In the genomic region with DNA sequence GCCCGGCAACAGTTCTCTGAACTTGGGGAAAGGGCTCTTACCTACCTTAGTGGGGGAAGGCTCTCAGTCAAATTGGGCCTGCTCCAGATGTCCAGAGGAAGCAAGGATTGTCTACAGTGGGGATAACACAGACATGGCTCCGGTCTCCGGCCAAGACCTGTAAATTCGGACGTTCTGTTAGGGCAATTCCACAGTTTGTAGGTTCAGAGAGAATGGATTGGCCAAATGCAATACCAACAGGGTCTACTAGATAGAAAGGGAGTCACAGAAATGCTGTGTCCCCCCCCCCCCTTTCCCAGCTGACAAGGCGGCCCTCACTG, we compare ENCODE assay signal across 8 mouse cellular contexts. TPM values are rescaled to one million over a fixed set of nuclear protein-coding genes. Genes with fewer than 3 reads are reported as not detected.
A peak's percentile ranks its signal among the peaks of the same experiment; 100 is the strongest.
DNase-seq lines count a peak whose midpoint lies in the region; ATAC-seq and TF ChIP-seq lines count a peak whose summit lies in the region.

No protein-coding gene starts in this region.

- peak overlapping the region; percentile 100 for H3K9ac ChIP-seq in hindbrain, embryonic 12.5 days
- H3K9ac ChIP-seq in midbrain, embryonic 12.5 days (replicated peaks), result peak overlapping the region; percentile 100

- no peaks in the 10 kb centered on the region for H3K27me3 ChIP-seq in kidney, adult 2 months (replicated peaks; ENCODE audit: control insufficient read depth, insufficient read depth, low read length)
- no peaks in the 10 kb centered on the region for H3K27me3 ChIP-seq in hindbrain, embryonic 12.5 days
- H3K27me3 ChIP-seq in midbrain, embryonic 12.5 days, result no peaks in the 10 kb centered on the region

- ATAC-seq in hindbrain, embryonic 12.5 days (ENCODE audit: low FRiP score), result no peak
- no peak for ATAC-seq in midbrain, embryonic 12.5 days (ENCODE audit: low FRiP score, low read depth)

- peaks cover 31% of the 10 kb centered on the region for H3K4me1 ChIP-seq in kidney, adult 2 months (ENCODE audit: control insufficient read depth, insufficient read depth, low read length)
- no peaks in the 10 kb centered on the region; the same call in 1 of the 2 replicates for H3K4me1 ChIP-seq in bone marrow, adult 2 months (ENCODE audit: control insufficient read depth, insufficient read depth, low read length)
- peaks cover 54% of the 10 kb centered on the region for H3K4me1 ChIP-seq in hindbrain, embryonic 12.5 days
- H3K4me1 ChIP-seq in midbrain, embryonic 12.5 days, result peaks cover 52% of the 10 kb centered on the region

- peak overlapping the region; percentile 98 for H3K27ac ChIP-seq in kidney, adult 2 months (ENCODE audit: insufficient read depth, low read depth, low read length)
- peak overlapping the region; percentile 99 for H3K27ac ChIP-seq in bone marrow, adult 2 months (ENCODE audit: control insufficient read depth, insufficient read depth, low read depth, low read length, poor library complexity)
- peak overlapping the region; percentile 100 for H3K27ac ChIP-seq in hindbrain, embryonic 12.5 days
- H3K27ac ChIP-seq in midbrain, embryonic 12.5 days (replicated peaks), result peak overlapping the region; percentile 100

- no peak for TF ChIP-seq CTCF in kidney, adult 2 months (conservative IDR thresholded peaks at IDR 0.05; ENCODE audit: insufficient read depth, insufficient read length, low read depth, low read length)
- no peak for TF ChIP-seq CTCF in bone marrow, adult 2 months (IDR thresholded peaks at IDR 0.05; ENCODE audit: control insufficient read depth, insufficient read depth, low read length)

- DNase-seq in kidney, adult 2 months, result no peak
- DNase-seq in kidney, postnatal 25 days, result no peak
- DNase-seq in urinary bladder, postnatal 4 days (ENCODE audit: low spot score in 2 of 2), result no peak
- DNase-seq in adrenal gland, adult 18-20 months (ENCODE audit: low spot score in 2 of 2), result no peak
- DNase-seq in urinary bladder, postnatal 25 days (ENCODE audit: low spot score), result no peak

- H3K4me2 ChIP-seq in hindbrain, embryonic 12.5 days (replicated peaks), result peak overlapping the region; percentile 100
- H3K4me2 ChIP-seq in midbrain, embryonic 12.5 days (replicated peaks), result peak overlapping the region; percentile 100

- H3K9me3 ChIP-seq in hindbrain, embryonic 12.5 days (replicated peaks), result no peaks in the 10 kb centered on the region
- H3K9me3 ChIP-seq in midbrain, embryonic 12.5 days, result no peaks in the 10 kb centered on the region

- TF ChIP-seq POLR2A in kidney, adult 2 months (IDR thresholded peaks at IDR 0.05; ENCODE audit: low read depth, low read length), result no peak
- no peak for TF ChIP-seq POLR2A in bone marrow, adult 2 months (IDR thresholded peaks at IDR 0.05; ENCODE audit: borderline replicate concordance, control insufficient read depth, low read depth, low read length)

- peaks cover 3% of the 10 kb centered on the region; the same call in 1 of the 2 replicates for H3K36me3 ChIP-seq in kidney, adult 2 months (ENCODE audit: control insufficient read depth, insufficient read depth, low read length)
- peaks cover 18% of the 10 kb centered on the region; the same call in 1 of the 2 replicates for H3K36me3 ChIP-seq in hindbrain, embryonic 12.5 days
- H3K36me3 ChIP-seq in midbrain, embryonic 12.5 days, result peaks cover 19% of the 10 kb centered on the region

- 2% methylated on average over 6 of the region's 6 CpGs for WGBS in kidney, adult 2 months
- 11% methylated on average over 6 of the region's 6 CpGs for WGBS in bone marrow, adult 2 months
- under 1% methylated on average over 6 of the region's 6 CpGs for WGBS in hindbrain, embryonic 12.5 days
- WGBS in midbrain, embryonic 12.5 days, result under 1% methylated on average over 6 of the region's 6 CpGs

- peak overlapping the region; percentile 63 for H3K4me3 ChIP-seq in kidney, adult 2 months (ENCODE audit: insufficient read depth, low read depth, low read length)
- H3K4me3 ChIP-seq in bone marrow, adult 2 months (replicated peaks; ENCODE audit: control insufficient read depth, low read depth, low read length), result peak overlapping the region; percentile 77
- H3K4me3 ChIP-seq in hindbrain, embryonic 12.5 days, result peak overlapping the region; percentile 98
- H3K4me3 ChIP-seq in midbrain, embryonic 12.5 days, result peak overlapping the region; percentile 98

RNA-seq across cellular contexts. Expression of gene Setd1b, which starts 4.1 kb away (rescaled TPM):
- polyA plus RNA-seq in kidney, adult 2 months (2012; rRNA removed), result 6.7 and 8.8 TPM in 2 replicates
- polyA plus RNA-seq in bone marrow, adult 2 months (2011; ENCODE audit: insufficient read depth, insufficient read length, low replicate concordance, missing spikeins), result 27.7 and 34.2 TPM in 2 replicates
- polyA plus RNA-seq in hindbrain, embryonic 12.5 days (2016; fragmentation: Nextera tagmentation; extraction: Ambion mirVana), result 13.8 and 14.3 TPM in 2 replicates
- 13.1 and 13.2 TPM in 2 replicates for polyA plus RNA-seq in midbrain, embryonic 12.5 days (2016; fragmentation: Nextera tagmentation; extraction: Ambion mirVana)
- 10 to 100 TPM; 19.1 to 25.8 TPM for total RNA-seq in adrenal gland, adult 18-20 months (2021)

RNA-seq across cellular contexts. Expression of gene Rhof, which starts 5.4 kb away (rescaled TPM):
- polyA plus RNA-seq in kidney, adult 2 months (2012; rRNA removed), result 12.1 and 13.4 TPM in 2 replicates
- 4.0 and 7.2 TPM in 2 replicates for polyA plus RNA-seq in bone marrow, adult 2 months (2011; ENCODE audit: insufficient read depth, insufficient read length, low replicate concordance, missing spikeins)
- polyA plus RNA-seq in hindbrain, embryonic 12.5 days (2016; fragmentation: Nextera tagmentation; extraction: Ambion mirVana), result 2.6 and 2.8 TPM in 2 replicates
- 1.9 and 2.4 TPM in 2 replicates for polyA plus RNA-seq in midbrain, embryonic 12.5 days (2016; fragmentation: Nextera tagmentation; extraction: Ambion mirVana)
- 1 to 10 TPM in 1 of 2 experiments, under 1 TPM in 1; 0.66 to 1.2 TPM for total RNA-seq in adrenal gland, adult 18-20 months (2021)

RNA-seq across cellular contexts. Expression of gene Psmd9, which starts 31.3 kb away (rescaled TPM):
- 34.2 and 35.1 TPM in 2 replicates for polyA plus RNA-seq in kidney, adult 2 months (2012; rRNA removed)
- polyA plus RNA-seq in bone marrow, adult 2 months (2011; ENCODE audit: insufficient read depth, insufficient read length, low replicate concordance, missing spikeins), result 70.7 and 83.3 TPM in 2 replicates
- polyA plus RNA-seq in hindbrain, embryonic 12.5 days (2016; fragmentation: Nextera tagmentation; extraction: Ambion mirVana), result 70.2 and 74.6 TPM in 2 replicates
- polyA plus RNA-seq in midbrain, embryonic 12.5 days (2016; fragmentation: Nextera tagmentation; extraction: Ambion mirVana), result 64.5 and 75.4 TPM in 2 replicates
- total RNA-seq in adrenal gland, adult 18-20 months (2021), result 10 to 100 TPM; 20.7 to 21.1 TPM

RNA-seq across cellular contexts. Expression of gene Hpd, which starts 44.7 kb away (rescaled TPM):
- polyA plus RNA-seq in kidney, adult 2 months (2012; rRNA removed), result 418 and 439 TPM in 2 replicates
- polyA plus RNA-seq in bone marrow, adult 2 months (2011; ENCODE audit: insufficient read depth, insufficient read length, low replicate concordance, missing spikeins), result 3.2 and 21.0 TPM in 2 replicates
- not detected in 2 replicates for polyA plus RNA-seq in hindbrain, embryonic 12.5 days (2016; fragmentation: Nextera tagmentation; extraction: Ambion mirVana)
- polyA plus RNA-seq in midbrain, embryonic 12.5 days (2016; fragmentation: Nextera tagmentation; extraction: Ambion mirVana), result not detected in 2 replicates
- total RNA-seq in adrenal gland, adult 18-20 months (2021), result 1 to 10 TPM; 1.2 to 3.6 TPM
